Mouse (Mus musculus) heart, adult 8-10 months (tissue): ENCODE data around the gene Flrt1. TPM values are rescaled to one million over a fixed set of nuclear protein-coding genes. Genes with fewer than 3 reads are reported as not detected.
"Not testable (repeated sequence)": the region's sequence is repeated elsewhere in the genome, so short reads cannot be mapped to it uniquely, and the experiment has no call there.

ENCODE experiments used
- DNase-seq: peaks from one replicate; pipeline ENCODE4 v3.0.0; 2022; ENCODE audit warnings: low spot score
- total RNA-seq, 4 experiments: library from RNA; stranded (reverse); gene quantifications; 2 replicates each; pipeline ENCODE4 v1.2.4; 2022

The Flrt1 gene
- total RNA-seq, 4 experiments from 2014 or later, result 0.92 to 2.0 (median 1.4) TPM

GRCm38 (mm10) chr19:7068661-7069531 lies 36.6 kb downstream of the Flrt1 start:
- no peak for DNase-seq

GRCm38 (mm10) chr19:7068136-7068535 lies 37.4 kb downstream of the Flrt1 start:
- peak; percentile 70 for DNase-seq

GRCm38 (mm10) chr19:7067344-7068050 lies 38.0 kb downstream of the Flrt1 start:
- no peak for DNase-seq

- DNase-seq, result no peak
Measured at GRCm38 (mm10) chr19:7066828-7067342, 38.6 kb downstream of the Flrt1 start.

- no peak for DNase-seq
Measured at GRCm38 (mm10) chr19:7066034-7066827, 39.3 kb downstream of the Flrt1 start.

- DNase-seq, result peak; percentile 78
Measured at GRCm38 (mm10) chr19:7064571-7064970, 41.0 kb downstream of the Flrt1 start.

- no peak for DNase-seq
Measured at GRCm38 (mm10) chr19:7062916-7063315, 42.6 kb downstream of the Flrt1 start.

- DNase-seq, result no peak
Measured at GRCm38 (mm10) chr19:7062110-7062509, 43.4 kb downstream of the Flrt1 start.

- DNase-seq, result no peak
Measured at GRCm38 (mm10) chr19:7058541-7058940, 47.0 kb downstream of the Flrt1 start.

GRCm38 (mm10) chr19:7057722-7058207 lies 47.8 kb downstream of the Flrt1 start:
- DNase-seq, result peak; percentile 91

GRCm38 (mm10) chr19:7057126-7057721 lies 48.3 kb downstream of the Flrt1 start:
- no peak for DNase-seq

- DNase-seq, result peak; percentile 75
Measured at GRCm38 (mm10) chr19:7056248-7057087, 49.1 kb downstream of the Flrt1 start, which contains the start of gene Macrod1. Gene Macrod1, plus strand, starts transcription at chr19:7056810.

GRCm38 (mm10) chr19:7055173-7055572 lies 50.4 kb downstream of the Flrt1 start:
- no peak for DNase-seq

GRCm38 (mm10) chr19:7054772-7055171 lies 50.8 kb downstream of the Flrt1 start:
- no peak for DNase-seq

GRCm38 (mm10) chr19:7053382-7053781 lies 52.1 kb downstream of the Flrt1 start:
- not testable (repeated sequence) for DNase-seq

GRCm38 (mm10) chr19:7044706-7045105 lies 60.8 kb downstream of the Flrt1 start:
- DNase-seq, result no peak

- no peak for DNase-seq
Measured at GRCm38 (mm10) chr19:7044279-7044678, 61.2 kb downstream of the Flrt1 start.
